Mouse (Mus musculus) heart, postnatal 36 days (tissue): ENCODE measurements around the gene Gm17657. TPM values are rescaled to one million over a fixed set of nuclear protein-coding genes. Genes with fewer than 3 reads are reported as not detected.
A peak's percentile ranks its signal among the peaks of the same experiment; 100 is the strongest.

Source experiments
- DNase-seq, 2 experiments: peaks; one replicate each; pipeline ENCODE4 v3.0.0; 2021 to 2022
- intact Hi-C: fragments of 180-260 bp; cut with DNase I; formaldehyde crosslinking; loops from one replicate; pipeline ENCODE4 v1.15.1; 2025
- total RNA-seq, 2 experiments: library from RNA; stranded (reverse); gene quantifications; 2 replicates each; pipeline ENCODE4 v1.2.3; 2021

Gm17657 gene
- total RNA-seq, result not detected

- intact Hi-C loops, result no loop called here
- peak; percentile 89 for DNase-seq
Measured at GRCm38 (mm10) chr17:29549543-29550428, at the start of gene Gm17657, which contains the start of gene Tbc1d22b. Gene Gm17657 (minus strand): TSS chr17:29549638. Gene Tbc1d22b (plus strand): TSS chr17:29549785.

GRCm38 (mm10) chr17:29599051-29599450, 49.6 kb upstream of the Gm17657 start:
- intact Hi-C loops, result no loop called here
- DNase-seq, result no peak

GRCm38 (mm10) chr17:29596771-29597132, 47.3 kb upstream of the Gm17657 start:
- intact Hi-C loops, result no loop called here
- DNase-seq, result no peak

- no peak for DNase-seq
- intact Hi-C loops, result no loop called here
Measured at GRCm38 (mm10) chr17:29595891-29596770, 46.7 kb upstream of the Gm17657 start.

GRCm38 (mm10) chr17:29589221-29589898, 39.9 kb upstream of the Gm17657 start:
- intact Hi-C loops, result no loop called here
- no peak for DNase-seq

GRCm38 (mm10) chr17:29586921-29587320, 37.5 kb upstream of the Gm17657 start:
- intact Hi-C loops, result no loop called here
- DNase-seq, result no peak

GRCm38 (mm10) chr17:29585446-29585845, 36.0 kb upstream of the Gm17657 start:
- intact Hi-C loops, result no loop called here
- DNase-seq, result no peak

GRCm38 (mm10) chr17:29584737-29585136, 35.3 kb upstream of the Gm17657 start:
- no peak for DNase-seq
- intact Hi-C loops, result no loop called here

GRCm38 (mm10) chr17:29584306-29584705, 34.9 kb upstream of the Gm17657 start:
- intact Hi-C loops, result no loop called here
- no peak for DNase-seq

- DNase-seq, result no peak
- intact Hi-C loops, result no loop called here
Measured at GRCm38 (mm10) chr17:29583569-29583968, 34.1 kb upstream of the Gm17657 start.

- DNase-seq, result no peak
- intact Hi-C loops, result no loop called here
Measured at GRCm38 (mm10) chr17:29579579-29580126, 30.2 kb upstream of the Gm17657 start.

- intact Hi-C loops, result no loop called here
- no peak for DNase-seq
Measured at GRCm38 (mm10) chr17:29569831-29570230, 20.4 kb upstream of the Gm17657 start.

GRCm38 (mm10) chr17:29568435-29568834, 19.0 kb upstream of the Gm17657 start:
- intact Hi-C loops, result no loop called here
- no peak for DNase-seq

GRCm38 (mm10) chr17:29565521-29565920, 16.1 kb upstream of the Gm17657 start:
- intact Hi-C loops, result no loop called here

GRCm38 (mm10) chr17:29558476-29558875, 9.0 kb upstream of the Gm17657 start:
- intact Hi-C loops, result no loop called here
- DNase-seq, result no peak

More at GRCm38 (mm10) chr17:29565521-29565920, 16.1 kb upstream of the Gm17657 start:
- DNase-seq, result no peak

GRCm38 (mm10) chr17:29556893-29557292, 7.5 kb upstream of the Gm17657 start:
- intact Hi-C loops, result no loop called here
- DNase-seq, result no peak

GRCm38 (mm10) chr17:29556456-29556855, 7.0 kb upstream of the Gm17657 start:
- DNase-seq, result peak in 1 of 2 experiments; percentile 18

GRCm38 (mm10) chr17:29554176-29554575, 4.7 kb upstream of the Gm17657 start:
- DNase-seq, result no peak
- intact Hi-C loops, result no loop called here

More at GRCm38 (mm10) chr17:29556456-29556855, 7.0 kb upstream of the Gm17657 start:
- intact Hi-C loops, result no loop called here

- intact Hi-C loops, result no loop called here
- no peak for DNase-seq
Measured at GRCm38 (mm10) chr17:29552162-29552732, 2.8 kb upstream of the Gm17657 start, which contains the start of gene Tmem217. Gene Tmem217 (minus strand): TSS chr17:29552385.

- intact Hi-C loops, result no loop called here
- no peak for DNase-seq
Measured at GRCm38 (mm10) chr17:29551019-29551418, 1.6 kb upstream of the Gm17657 start.
